Mouse (Mus musculus): Measurements from ENCODE around the gene Pgap3.

The Pgap3 gene

DNA sequence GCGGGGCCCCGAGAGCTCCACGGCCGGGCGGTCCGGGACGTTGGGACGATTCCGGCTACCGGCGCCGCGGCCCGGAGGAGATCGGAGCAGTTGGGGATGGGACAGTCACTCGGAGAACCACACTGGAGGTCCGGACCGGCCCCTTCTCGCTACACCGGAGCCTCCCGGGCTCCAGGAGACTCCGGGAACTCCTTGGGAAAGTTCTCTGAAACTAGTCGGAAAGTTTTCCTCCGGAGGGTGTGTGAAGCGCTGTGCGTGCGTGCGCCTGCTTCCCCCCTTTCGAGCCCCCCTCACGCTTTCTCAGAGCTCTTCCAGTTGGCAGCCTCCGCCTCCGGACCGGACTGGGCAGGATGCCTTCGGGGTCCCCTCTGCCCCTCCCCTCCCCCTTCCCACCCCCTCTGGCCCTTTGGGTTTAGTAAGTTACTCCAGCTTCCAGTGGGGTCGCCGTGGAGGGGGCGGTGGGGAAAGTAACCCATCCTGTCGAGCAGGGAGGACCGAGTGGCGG lies 12.6 kb upstream of the Pgap3 start:
- DNase-seq (ENCODE audit: extremely low read depth, low read depth, low spot score): no peak

DNA sequence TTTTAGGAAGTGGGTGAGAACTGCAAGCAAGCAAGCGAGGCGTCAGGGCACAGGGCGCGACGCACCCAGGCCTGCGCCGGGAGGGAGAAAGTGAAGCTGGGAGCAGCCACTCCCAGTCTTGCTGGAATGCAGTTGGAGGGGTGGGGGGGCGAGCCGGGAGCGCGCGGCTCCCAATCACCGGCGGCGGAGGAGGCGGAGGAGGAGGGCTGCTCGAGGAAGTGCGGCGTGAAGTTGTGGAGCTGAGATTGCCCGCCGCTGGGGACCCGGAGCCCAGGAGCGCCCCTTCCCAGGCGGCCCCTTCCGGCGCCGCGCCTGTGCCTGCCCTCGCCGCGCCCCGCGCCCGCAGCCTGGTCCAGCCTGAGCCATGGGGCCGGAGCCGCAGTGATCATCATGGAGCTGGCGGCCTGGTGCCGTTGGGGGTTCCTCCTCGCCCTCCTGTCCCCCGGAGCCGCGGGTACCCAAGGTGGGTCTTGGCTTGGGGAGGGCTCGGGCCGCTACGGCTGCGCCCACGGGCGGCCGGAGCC lies 12.0 kb upstream of the Pgap3 start, which contains the start of gene Erbb2:
Erbb2 (plus strand) TSS at position 198 of the 524 bp plus-strand sequence.
- DNase-seq (ENCODE audit: extremely low read depth, low read depth, low spot score): no peak

DNA sequence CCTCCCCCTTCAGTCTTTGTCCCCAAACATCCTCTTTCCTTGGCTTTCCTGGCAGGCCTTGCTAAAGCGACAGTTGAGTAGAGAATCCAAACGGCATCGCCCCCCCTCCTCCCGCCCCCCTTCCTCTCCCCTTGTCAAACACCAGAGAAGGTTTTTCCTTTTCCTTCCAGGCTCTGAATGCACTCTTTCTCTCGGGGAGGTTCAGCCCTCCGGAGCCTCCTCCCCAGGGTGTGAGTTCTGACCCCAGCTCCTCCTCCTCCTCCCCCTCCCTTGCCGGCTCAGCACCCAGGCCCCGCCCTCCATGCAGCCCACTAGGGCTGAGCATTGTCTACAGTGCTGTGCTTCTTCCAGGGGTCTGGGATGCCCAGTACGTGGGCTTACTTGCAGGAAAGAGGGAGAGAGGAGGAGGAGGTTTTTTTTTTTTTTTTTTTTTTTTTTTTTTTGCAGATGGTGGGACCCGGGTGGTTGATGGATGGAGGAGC lies 9.1 kb upstream of the Pgap3 start:
- DNase-seq (ENCODE audit: extremely low read depth, low read depth, low spot score): no peak

GRCm38 (mm10) chr11:98408872-98409271 lies 8.6 kb upstream of the Pgap3 start:
- DNase-seq (ENCODE audit: extremely low read depth, low read depth, low spot score): no peak

DNA sequence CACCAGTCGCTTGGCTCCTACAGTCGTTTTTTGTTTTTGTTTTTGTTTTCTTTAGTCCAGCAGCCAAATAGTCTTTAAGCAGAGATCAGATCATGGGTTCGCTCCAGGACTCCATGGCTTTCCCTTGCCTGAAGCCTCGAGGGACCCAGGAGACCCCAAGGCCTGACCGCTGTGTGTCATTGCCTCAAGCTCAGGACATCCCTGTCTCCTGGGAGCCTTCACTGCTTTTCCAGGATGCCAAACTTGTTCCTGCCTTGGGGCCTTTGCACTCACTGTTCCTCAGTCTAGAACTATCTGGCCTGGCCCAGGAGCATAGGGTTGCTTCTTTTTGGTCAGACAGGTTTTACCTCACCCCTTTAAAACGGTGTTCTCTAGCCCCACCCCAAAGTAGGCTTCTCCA lies 6.3 kb upstream of the Pgap3 start:
- DNase-seq (ENCODE audit: extremely low read depth, low read depth, low spot score): no peak

DNA sequence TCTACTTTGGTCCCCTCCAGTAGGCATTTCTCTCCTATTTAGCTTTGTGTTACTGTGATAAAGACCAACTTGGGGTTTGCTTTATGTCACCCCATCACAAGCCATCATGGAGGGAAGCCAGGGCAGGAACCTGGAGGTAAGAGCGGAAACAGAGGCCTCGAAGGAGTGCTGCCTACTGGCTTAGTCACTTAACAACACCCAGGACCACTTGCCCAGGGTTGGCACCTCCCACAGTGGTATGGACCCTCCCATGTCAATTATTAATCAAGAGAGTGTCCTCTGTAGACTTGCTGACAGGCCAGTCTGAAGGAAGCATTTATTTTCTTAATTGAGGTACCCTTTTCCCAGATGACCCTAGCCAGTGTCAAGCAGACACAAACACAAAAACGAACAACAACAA lies 526 bp upstream of the Pgap3 start:
- DNase-seq (ENCODE audit: extremely low read depth, low read depth, low spot score): no peak

DNA sequence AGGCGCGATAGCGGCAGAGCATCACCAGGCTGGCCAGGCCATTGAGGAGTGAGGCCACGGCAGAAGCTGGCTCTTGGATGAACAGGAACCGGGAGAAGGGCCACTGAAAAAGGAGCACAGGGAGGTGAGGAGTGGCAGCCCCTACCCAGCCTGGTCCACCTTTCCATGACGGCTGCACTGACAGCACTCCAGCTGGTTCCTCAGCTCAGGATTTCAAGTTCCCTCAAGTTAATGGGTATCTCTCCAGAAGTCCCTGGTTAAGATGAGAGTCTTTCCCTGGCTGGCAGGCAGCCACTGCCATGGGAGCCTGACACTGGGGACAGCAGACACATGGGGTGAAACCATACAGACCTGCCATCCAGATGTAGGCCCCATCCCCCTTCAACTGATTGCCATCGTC lies 2.3 kb downstream of the Pgap3 start:
- DNase-seq (ENCODE audit: extremely low read depth, low read depth, low spot score): no peak

DNA sequence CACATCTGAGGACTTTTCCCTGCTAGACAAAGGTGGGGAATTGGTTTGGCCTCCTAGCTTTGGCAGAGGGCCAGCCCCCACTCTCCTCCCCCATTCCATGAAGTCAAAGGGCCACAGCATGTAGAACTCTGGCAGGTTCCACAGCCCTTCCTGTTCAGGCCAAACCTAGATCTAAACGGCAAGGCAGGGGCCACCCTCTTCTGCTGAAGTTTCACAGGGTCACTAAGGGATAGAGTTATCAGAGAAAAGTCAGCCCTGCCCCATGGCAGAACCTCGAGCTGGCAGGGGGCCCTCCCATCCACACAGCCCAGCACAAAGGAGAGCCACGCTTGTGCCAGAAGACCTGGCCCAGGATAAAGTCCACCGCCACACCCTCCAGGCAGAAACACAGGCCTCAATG lies 5.2 kb downstream of the Pgap3 start:
- DNase-seq (ENCODE audit: extremely low read depth, low read depth, low spot score): no peak

- no peak for DNase-seq (ENCODE audit: extremely low read depth, low read depth, low spot score)
Observed at GRCm38 (mm10) chr11:98394301-98394700, 6.0 kb downstream of the Pgap3 start.

GRCm38 (mm10) chr11:98393317-98393716 lies 7.0 kb downstream of the Pgap3 start:
- DNase-seq (ENCODE audit: extremely low read depth, low read depth, low spot score): no peak

DNA sequence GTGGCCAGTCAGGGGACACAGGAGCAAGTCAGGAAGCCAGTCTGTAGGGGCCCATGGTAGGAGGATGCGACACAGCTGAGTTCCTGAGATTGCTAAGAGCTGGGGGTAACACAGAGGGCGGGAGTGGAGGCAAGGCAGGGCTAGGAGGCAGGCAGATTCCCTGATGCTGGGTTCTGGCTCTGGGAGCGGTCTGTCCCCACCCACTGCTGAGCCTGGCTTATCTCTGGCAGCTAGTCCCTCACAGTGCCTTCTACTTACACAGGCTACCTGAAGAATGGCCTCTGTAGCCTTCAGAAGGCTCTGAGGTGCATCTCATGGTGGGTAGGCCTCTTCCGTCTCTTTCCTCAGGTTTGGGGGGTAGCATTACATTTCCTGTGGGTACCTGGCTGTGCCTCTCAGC lies 7.6 kb downstream of the Pgap3 start:
- no peak for DNase-seq (ENCODE audit: extremely low read depth, low read depth, low spot score)

GRCm38 (mm10) chr11:98392034-98392433 lies 8.3 kb downstream of the Pgap3 start:
- no peak for DNase-seq (ENCODE audit: extremely low read depth, low read depth, low spot score)

- DNase-seq (ENCODE audit: extremely low read depth, low read depth, low spot score): no peak
Observed at GRCm38 (mm10) chr11:98390141-98390540, 10.1 kb downstream of the Pgap3 start.

DNA sequence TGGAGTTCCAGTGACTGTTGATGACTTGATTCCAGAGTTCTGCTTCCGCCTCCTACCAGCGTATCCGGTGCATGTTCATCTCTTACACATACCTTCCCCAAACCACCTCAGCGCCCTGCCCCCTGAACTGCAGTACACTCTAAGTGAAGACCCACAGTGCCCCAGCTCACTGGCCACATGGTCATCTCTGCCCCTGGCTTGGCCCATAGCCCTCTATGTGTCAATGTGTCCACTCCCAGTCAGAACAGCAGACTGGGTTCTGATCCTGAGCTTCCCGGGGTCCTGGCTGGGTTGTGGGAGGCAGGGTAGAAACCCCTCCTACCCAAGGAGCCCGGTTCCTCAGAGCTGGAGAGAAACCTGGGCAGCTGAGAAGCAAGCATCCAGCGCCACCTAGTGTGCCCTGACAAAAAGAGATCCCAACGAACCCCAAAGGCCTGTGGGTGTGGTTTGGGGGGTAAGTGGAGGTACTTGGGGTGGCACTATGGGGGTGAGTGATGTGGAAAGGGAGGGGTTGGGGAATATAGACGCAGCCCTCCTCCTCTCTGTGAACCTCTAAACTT lies 11.0 kb downstream of the Pgap3 start:
- DNase-seq (ENCODE audit: extremely low read depth, low read depth, low spot score): no peak

DNA sequence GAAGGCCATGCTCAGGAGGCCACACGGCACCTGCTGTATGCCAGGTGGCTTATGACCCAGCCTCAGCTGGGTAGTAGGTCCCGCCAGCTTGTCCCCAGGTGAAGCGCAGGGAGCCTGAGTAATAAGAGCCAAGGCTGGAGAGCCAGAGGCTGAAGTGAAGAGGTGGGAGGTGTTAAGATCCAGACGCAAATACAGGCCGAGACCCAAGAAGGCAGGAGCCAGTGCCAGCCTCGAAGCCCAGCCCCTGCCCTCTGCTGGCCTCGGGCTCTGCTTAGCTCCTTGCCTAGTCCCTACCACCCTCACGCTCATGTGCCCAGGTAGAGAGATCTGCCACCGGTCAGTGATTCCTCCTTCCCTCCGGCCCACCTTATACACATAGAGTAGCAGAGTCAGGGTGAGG lies 12.0 kb downstream of the Pgap3 start:
- DNase-seq (ENCODE audit: extremely low read depth, low read depth, low spot score): no peak

- no peak for DNase-seq (ENCODE audit: extremely low read depth, low read depth, low spot score)
Observed at GRCm38 (mm10) chr11:98387056-98387577, 13.2 kb downstream of the Pgap3 start.

DNA sequence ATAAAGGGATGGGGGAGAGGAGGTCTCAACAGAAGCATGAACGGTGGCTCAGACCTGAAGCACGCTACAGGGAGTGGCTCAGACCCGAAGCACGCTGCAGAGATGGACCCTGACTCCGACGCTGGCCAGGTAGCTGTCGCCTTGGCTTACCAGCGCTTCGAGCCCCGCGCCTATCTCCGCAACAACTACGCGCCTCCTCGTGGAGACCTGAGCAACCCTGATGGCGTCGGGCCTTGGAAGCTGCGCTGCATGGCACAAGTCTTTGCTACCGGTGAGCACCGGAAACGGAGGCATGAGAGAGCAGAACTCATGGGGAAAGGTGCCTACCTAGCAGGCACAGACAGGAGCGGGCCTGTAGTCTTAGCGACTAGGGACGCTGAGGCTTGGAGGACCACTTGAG lies 13.7 kb downstream of the Pgap3 start:
- DNase-seq (ENCODE audit: extremely low read depth, low read depth, low spot score): no peak

DNA sequence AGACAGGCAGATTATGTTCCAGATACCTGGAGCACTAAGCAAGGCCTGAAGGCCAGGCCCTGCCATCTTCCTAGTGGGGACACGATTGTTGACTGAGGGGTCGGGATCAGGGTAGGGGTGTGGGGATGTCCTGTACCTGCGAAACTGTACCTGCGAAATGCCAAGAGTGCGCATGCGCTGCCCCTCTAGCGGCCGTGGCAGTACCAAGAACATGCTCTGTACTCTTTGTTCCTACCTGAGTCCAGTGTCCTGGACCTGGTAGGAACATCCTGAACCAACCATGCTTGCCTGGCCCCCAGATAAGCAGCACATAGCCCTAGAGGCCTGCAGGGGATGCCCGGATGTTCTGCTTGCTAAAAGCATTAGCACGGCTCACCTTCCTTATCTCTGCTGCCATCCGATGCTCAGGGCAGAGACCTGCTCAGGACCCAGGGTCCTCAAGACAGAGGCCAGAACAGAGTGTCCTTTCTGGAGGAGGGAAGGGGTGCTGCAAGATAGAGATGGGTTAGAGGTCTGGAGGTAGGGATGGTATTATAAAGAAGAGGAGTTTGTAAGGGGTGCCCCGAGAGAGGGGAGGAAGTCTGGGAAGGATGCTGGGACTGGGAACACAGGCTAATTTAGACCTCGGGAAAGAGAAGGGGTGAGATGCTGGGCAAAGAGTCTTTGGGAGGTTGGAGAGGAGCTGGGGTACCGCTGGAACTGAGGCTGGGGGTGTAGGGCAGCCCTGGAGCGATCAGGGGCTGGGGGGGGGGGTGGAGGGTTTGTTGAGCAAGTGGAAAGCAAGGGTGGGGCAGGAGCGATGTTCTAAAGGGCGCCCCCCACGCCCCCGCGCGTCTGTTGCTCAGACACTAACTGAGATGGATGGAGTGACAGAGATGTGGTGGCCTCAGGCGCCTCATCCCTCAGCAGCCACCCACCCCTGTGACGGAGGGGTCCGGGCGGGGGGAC lies 14.4 kb downstream of the Pgap3 start, which contains the start of gene Pnmt:
Pnmt (plus strand) TSS at position 813 of the 948 bp plus-strand sequence.
- no peak for DNase-seq (ENCODE audit: extremely low read depth, low read depth, low spot score)

DNA sequence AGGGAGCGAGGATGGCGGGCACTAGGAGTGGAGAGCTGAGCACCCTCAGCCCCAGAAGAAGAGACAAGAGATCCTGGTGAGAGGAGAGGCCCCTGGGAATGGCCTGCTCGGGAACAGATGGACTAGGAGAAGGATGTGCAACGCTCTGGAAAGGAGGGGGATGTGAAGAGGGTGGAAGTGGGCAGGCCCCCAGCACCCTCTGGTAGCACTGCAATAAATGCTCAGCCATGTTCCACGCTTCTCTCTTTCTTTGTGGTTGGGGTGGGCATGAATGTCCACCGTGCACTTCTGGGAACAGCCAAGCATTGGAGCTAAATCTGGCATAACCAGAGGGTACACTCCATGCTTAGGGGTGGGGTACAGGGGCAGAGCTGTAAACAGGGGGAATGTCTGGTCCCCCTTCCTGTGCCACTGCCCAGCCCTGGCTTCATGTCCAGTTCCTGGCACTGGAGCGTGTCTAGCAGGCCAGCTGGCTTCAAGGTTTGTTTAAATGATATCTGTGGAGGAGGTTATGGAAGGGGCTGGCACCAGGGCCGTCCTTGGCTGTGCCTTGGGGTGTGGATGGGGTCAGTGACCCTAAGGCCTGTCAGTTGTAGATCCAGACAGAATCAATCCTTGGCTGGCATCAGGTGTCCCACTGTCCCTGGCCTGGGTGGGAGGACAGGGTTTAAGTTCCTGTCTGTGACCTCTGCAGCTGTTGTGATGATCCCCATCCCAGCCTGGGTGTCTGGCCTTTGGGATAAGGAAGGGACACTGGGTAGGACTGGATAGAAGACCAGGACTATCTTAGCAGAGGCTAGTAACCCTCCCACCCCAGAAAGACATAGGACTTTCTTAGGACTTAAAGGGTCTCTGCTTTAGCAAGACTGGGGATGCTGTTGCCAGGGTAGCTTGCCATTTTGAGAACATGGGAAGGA lies 15.3 kb downstream of the Pgap3 start:
- no peak for DNase-seq (ENCODE audit: extremely low read depth, low read depth, low spot score)

- DNase-seq (ENCODE audit: extremely low read depth, low read depth, low spot score): no peak
Observed at GRCm38 (mm10) chr11:98384216-98384615, 16.1 kb downstream of the Pgap3 start.
